ENCODE assay signal across 10 mouse cellular contexts in genomic region chr13:20182239-20182825, GRCm38 (mm10).
DNase-seq lines count a peak whose midpoint lies in the region; ATAC-seq and TF ChIP-seq lines count a peak whose summit lies in the region.
"Had no signal": no experiment of that assay in that cellular context is flagged by ENCODE, and none has a peak within 500 bp of the region (broad histone marks: within the 10 kb centered on the region; RNA-seq: fewer than 3 reads in every experiment).

No protein-coding gene starts in this region.

- no peaks in the 10 kb centered on the region for H3K36me3 ChIP-seq in forebrain, embryonic 10.5 days (replicated peaks)
- no peaks in the 10 kb centered on the region for H3K36me3 ChIP-seq in forebrain, embryonic 13.5 days (ENCODE audit: poor library complexity, severe bottlenecking)
- no peaks in the 10 kb centered on the region for H3K36me3 ChIP-seq in embryonic facial prominence, embryonic 15.5 days
- H3K36me3 ChIP-seq in hindbrain, postnatal 0 days (ENCODE audit: insufficient read depth, low read length), result no peaks in the 10 kb centered on the region
- no peaks in the 10 kb centered on the region for H3K36me3 ChIP-seq in macrophage (ENCODE audit: inconsistent target)
- H3K36me3 ChIP-seq: G1E had no signal

- no peaks in the 10 kb centered on the region for H3K27me3 ChIP-seq in forebrain, embryonic 10.5 days (ENCODE audit: poor library complexity, severe bottlenecking)
- no peaks in the 10 kb centered on the region for H3K27me3 ChIP-seq in forebrain, embryonic 13.5 days
- no peaks in the 10 kb centered on the region for H3K27me3 ChIP-seq in embryonic facial prominence, embryonic 15.5 days
- no peaks in the 10 kb centered on the region for H3K27me3 ChIP-seq in hindbrain, postnatal 0 days (ENCODE audit: insufficient read depth, low read length)

- ATAC-seq in forebrain, embryonic 13.5 days, result no peak
- ATAC-seq in embryonic facial prominence, embryonic 15.5 days (ENCODE audit: insufficient number of reproducible peaks, low FRiP score, low TSS enrichment, low read depth), result peak; percentile 75; the same call in 1 of the 2 replicates
- peak; percentile 62 for ATAC-seq in hindbrain, postnatal 0 days
- no peak for ATAC-seq in inflammation-experienced regulatory T-cells, adult 6 months

- TF ChIP-seq CTCF in hindbrain, postnatal 0 days (IDR thresholded peaks at IDR 0.05; ENCODE audit: low read depth), result no peak

- no peak overlapping the region for H3K9ac ChIP-seq in forebrain, embryonic 13.5 days
- no peak overlapping the region for H3K9ac ChIP-seq in embryonic facial prominence, embryonic 15.5 days
- H3K9ac ChIP-seq in hindbrain, postnatal 0 days (replicated peaks; ENCODE audit: low read length), result no peak overlapping the region

- DNase-seq in forebrain, embryonic 10.5 days (ENCODE audit: extremely low spot score, low spot score), result no peak
- DNase-seq in ES-CJ7 (ENCODE audit: low read depth, low spot score), result peak; percentile 8
- peak; percentile 61 for DNase-seq in hindbrain, postnatal 0 days (ENCODE audit: low spot score)
- DNase-seq in embryo, embryonic 10 days (ENCODE audit: low spot score), result no peak

- WGBS in forebrain, embryonic 10.5 days, result 28% methylated on average over 6 of the region's 6 CpGs
- 20% methylated on average over 6 of the region's 6 CpGs for WGBS in forebrain, embryonic 13.5 days
- 50% methylated on average over 6 of the region's 6 CpGs for WGBS in embryonic facial prominence, embryonic 15.5 days
- WGBS in hindbrain, postnatal 0 days, result 48% methylated on average over 6 of the region's 6 CpGs
- 94% methylated on average over 6 of the region's 6 CpGs for WGBS in macrophage (ENCODE audit: missing documents)

- peak overlapping the region; percentile 75 for H3K27ac ChIP-seq in forebrain, embryonic 10.5 days
- H3K27ac ChIP-seq in forebrain, embryonic 13.5 days, result no peak overlapping the region
- H3K27ac ChIP-seq in embryonic facial prominence, embryonic 15.5 days (replicated peaks), result peak overlapping the region; percentile 72
- peak overlapping the region; percentile 56; the same call in 1 of the 2 replicates for H3K27ac ChIP-seq in hindbrain, postnatal 0 days
- H3K27ac ChIP-seq in macrophage, result peak overlapping the region; percentile 83

- H3K79me2 ChIP-seq in macrophage (ENCODE audit: inconsistent target), result peaks cover 75% of the 10 kb centered on the region

- no peak overlapping the region for H3K4me3 ChIP-seq in forebrain, embryonic 10.5 days
- H3K4me3 ChIP-seq in forebrain, embryonic 13.5 days, result no peak overlapping the region
- H3K4me3 ChIP-seq in embryonic facial prominence, embryonic 15.5 days (replicated peaks), result no peak overlapping the region
- no peak overlapping the region for H3K4me3 ChIP-seq in hindbrain, postnatal 0 days (ENCODE audit: low read length)
- no peak overlapping the region for H3K4me3 ChIP-seq in macrophage (ENCODE audit: inconsistent target)
- H3K4me3 ChIP-seq: megakaryocyte, embryonic 14.5 days had no signal

- H3K4me1 ChIP-seq in forebrain, embryonic 10.5 days, result peaks cover 34% of the 10 kb centered on the region
- H3K4me1 ChIP-seq in forebrain, embryonic 13.5 days, result peaks cover 31% of the 10 kb centered on the region
- H3K4me1 ChIP-seq in embryonic facial prominence, embryonic 15.5 days, result peaks cover 27% of the 10 kb centered on the region
- peaks cover 17% of the 10 kb centered on the region for H3K4me1 ChIP-seq in hindbrain, postnatal 0 days (ENCODE audit: insufficient read depth, low read length)

- H3K4me2 ChIP-seq in forebrain, embryonic 13.5 days, result no peak overlapping the region
- H3K4me2 ChIP-seq in embryonic facial prominence, embryonic 15.5 days (replicated peaks), result no peak overlapping the region
- no peak overlapping the region for H3K4me2 ChIP-seq in hindbrain, postnatal 0 days (ENCODE audit: low read depth, low read length)

- no peaks in the 10 kb centered on the region for H3K9me3 ChIP-seq in forebrain, embryonic 10.5 days
- H3K9me3 ChIP-seq in forebrain, embryonic 13.5 days (replicated peaks), result no peaks in the 10 kb centered on the region
- H3K9me3 ChIP-seq in embryonic facial prominence, embryonic 15.5 days (replicated peaks), result no peaks in the 10 kb centered on the region
- H3K9me3 ChIP-seq in hindbrain, postnatal 0 days (ENCODE audit: low read length), result no peaks in the 10 kb centered on the region
- H3K9me3 ChIP-seq: G1E; megakaryocyte, embryonic 14.5 days had no signal

Comparison
In these comparisons a context has a peak if more than half of its experiments do, and no peak if none do; other contexts are left out.
1. DNase-seq: peak in ES-CJ7 (single experiment) and hindbrain, postnatal 0 days (single experiment); none in forebrain, embryonic 10.5 days (single experiment) and embryo, embryonic 10 days (single experiment).
2. ATAC-seq: peak in embryonic facial prominence, embryonic 15.5 days (single experiment) and hindbrain, postnatal 0 days (single experiment); none in forebrain, embryonic 13.5 days (single experiment) and inflammation-experienced regulatory T-cells, adult 6 months (single experiment).